14 mouse cellular contexts compared by ENCODE assay signal in the genomic region with DNA sequence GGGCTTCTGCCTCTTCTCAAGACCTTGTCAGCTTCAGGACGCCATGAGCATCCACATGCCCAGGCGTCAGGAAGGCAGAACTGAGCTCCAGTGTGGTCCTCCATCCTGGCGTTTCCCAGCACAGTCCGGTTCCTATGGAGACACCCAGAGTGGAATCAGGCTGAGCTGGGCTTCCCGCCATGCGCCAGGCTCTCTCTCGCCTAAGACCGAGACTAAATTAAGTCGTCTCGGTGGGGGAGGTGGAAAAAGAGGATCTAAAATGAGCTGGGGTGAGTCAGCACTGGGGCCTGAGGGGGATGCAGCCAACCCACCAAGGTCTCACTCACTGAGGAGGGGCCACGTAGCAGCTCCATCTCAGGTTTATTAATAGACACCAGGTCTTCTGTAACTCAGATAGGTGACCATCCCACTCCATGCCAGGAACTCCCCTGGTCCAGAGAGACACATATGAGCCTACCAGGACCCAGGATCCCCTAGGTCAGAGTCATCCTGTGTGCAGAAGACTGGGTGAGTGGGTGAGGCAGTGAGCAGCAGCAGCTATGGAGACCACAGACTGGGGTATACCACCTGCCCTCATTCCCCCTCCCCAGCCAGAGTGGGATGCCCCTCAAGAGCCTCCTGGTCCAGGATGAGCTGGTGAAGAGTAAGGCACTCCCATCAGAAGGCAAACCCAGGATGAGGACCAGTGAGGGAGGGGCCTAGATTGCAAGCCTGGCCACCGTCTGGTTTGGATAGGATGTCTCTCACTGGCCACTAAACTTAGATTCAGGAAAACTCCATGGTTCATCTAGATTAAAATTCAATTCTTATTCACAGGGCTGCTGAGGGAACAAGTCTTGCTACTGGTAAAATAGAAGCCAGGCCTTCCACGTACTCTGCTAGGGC. TPM values are rescaled to one million over a fixed set of nuclear protein-coding genes. Genes with fewer than 3 reads are reported as not detected.
DNase-seq lines count a peak whose midpoint lies in the region; ATAC-seq lines count a peak whose summit lies in the region.
"Had no signal": no experiment of that assay in that cellular context is flagged by ENCODE, and none has a peak within 500 bp of the region (broad histone marks: within the 10 kb centered on the region; RNA-seq: fewer than 3 reads in every experiment).

No protein-coding gene starts in this region.

- no peak overlapping the region for H3K9ac ChIP-seq in embryonic facial prominence, embryonic 14.5 days (ENCODE audit: low read depth, low read length)
- no peak overlapping the region for H3K9ac ChIP-seq in intestine, embryonic 15.5 days
- H3K9ac ChIP-seq: limb, embryonic 13.5 days; lung, embryonic 15.5 days had no signal

- H3K4me3 ChIP-seq in embryonic facial prominence, embryonic 14.5 days (ENCODE audit: low read depth, low read length), result no peak overlapping the region
- H3K4me3 ChIP-seq in intestine, embryonic 15.5 days (replicated peaks), result no peak overlapping the region
- H3K4me3 ChIP-seq: limb, embryonic 13.5 days; lung, embryonic 15.5 days had no signal

- H3K36me3 ChIP-seq in embryonic facial prominence, embryonic 14.5 days (ENCODE audit: control insufficient read depth, insufficient read depth, low read length), result no peaks in the 10 kb centered on the region
- no peaks in the 10 kb centered on the region for H3K36me3 ChIP-seq in intestine, embryonic 15.5 days
- H3K36me3 ChIP-seq: limb, embryonic 13.5 days; lung, embryonic 15.5 days had no signal

- peak; percentile 74 to 77 for DNase-seq in layer of hippocampus, adult 18-20 months (ENCODE audit: low spot score in 2 of 2)
- no peak for DNase-seq in layer of hippocampus, postnatal 25 days (ENCODE audit: extremely low spot score in 1 of 2, low spot score in 1 of 2)
- DNase-seq in embryonic facial prominence, embryonic 14.5 days (ENCODE audit: low spot score), result peak; percentile 25
- peak; percentile 62 for DNase-seq in left cerebral cortex, adult 11 months (ENCODE audit: low spot score)
- DNase-seq in right cerebral cortex, postnatal 10 days (ENCODE audit: low spot score in 2 of 2), result peak; percentile 89 to 90
- no peak for DNase-seq in cerebellum, adult 9-11 months
- DNase-seq: gastrocnemius, postnatal 14 days; kidney, adult 8-10 months had no signal

- no peaks in the 10 kb centered on the region for H3K4me1 ChIP-seq in embryonic facial prominence, embryonic 14.5 days (ENCODE audit: control insufficient read depth, insufficient read depth, low read length)
- H3K4me1 ChIP-seq in intestine, embryonic 15.5 days (replicated peaks), result no peaks in the 10 kb centered on the region
- H3K4me1 ChIP-seq: limb, embryonic 13.5 days; lung, embryonic 15.5 days had no signal

- ATAC-seq in embryonic facial prominence, embryonic 14.5 days (ENCODE audit: low read depth), result no peak
- no peak for ATAC-seq in intestine, embryonic 15.5 days
- no peak for ATAC-seq in inflammation-experienced regulatory T-cells, adult 6 months
- ATAC-seq: CD4-positive, CD25-positive, alpha-beta regulatory T cell, adult 4 months had no signal

- WGBS in embryonic facial prominence, embryonic 14.5 days, result 27% methylated on average over 13 of the region's 13 CpGs
- WGBS in intestine, embryonic 15.5 days, result 42% methylated on average over 13 of the region's 13 CpGs

- H3K4me2 ChIP-seq in embryonic facial prominence, embryonic 14.5 days (ENCODE audit: low read depth, low read length), result no peak overlapping the region
- H3K4me2 ChIP-seq in intestine, embryonic 15.5 days (replicated peaks), result no peak overlapping the region
- H3K4me2 ChIP-seq: limb, embryonic 13.5 days; lung, embryonic 15.5 days had no signal

- H3K9me3 ChIP-seq in embryonic facial prominence, embryonic 14.5 days (ENCODE audit: control insufficient read depth, low read length), result no peaks in the 10 kb centered on the region
- H3K9me3 ChIP-seq in intestine, embryonic 15.5 days, result no peaks in the 10 kb centered on the region
- H3K9me3 ChIP-seq: limb, embryonic 13.5 days; lung, embryonic 15.5 days had no signal

- no peak overlapping the region for H3K27ac ChIP-seq in embryonic facial prominence, embryonic 14.5 days (replicated peaks; ENCODE audit: low read depth, low read length)
- H3K27ac ChIP-seq in intestine, embryonic 15.5 days, result no peak overlapping the region
- H3K27ac ChIP-seq: limb, embryonic 13.5 days; lung, embryonic 15.5 days had no signal

- H3K27me3 ChIP-seq in embryonic facial prominence, embryonic 14.5 days (replicated peaks; ENCODE audit: control insufficient read depth, insufficient read depth, low read length), result peaks cover 7% of the 10 kb centered on the region
- peaks cover 5% of the 10 kb centered on the region; the same call in 1 of the 2 replicates for H3K27me3 ChIP-seq in intestine, embryonic 15.5 days (replicated peaks)

RNA-seq across cellular contexts. Expression of gene Theg, which starts 10.2 kb away (rescaled TPM):
- total RNA-seq in layer of hippocampus, adult 18-20 months (2021), result under 1 TPM in 1 of 2 experiments, not detected in 1; 0.79 TPM
- under 1 TPM in 1 of 2 experiments, not detected in 1; 0.44 TPM for total RNA-seq in layer of hippocampus, postnatal 25 days (2021)
- polyA plus RNA-seq in embryonic facial prominence, embryonic 14.5 days (2014; fragmentation: Nextera tagmentation; extraction: Ambion mirVana), result not detected in 2 replicates
- not detected in 2 replicates for polyA plus RNA-seq in intestine, embryonic 15.5 days (2015; fragmentation: Nextera tagmentation; extraction: Ambion mirVana)
- polyA plus RNA-seq in inflammation-experienced regulatory T-cells, adult 6 months (2017; shearing (Covaris generic)), result not detected
- total RNA-seq: gastrocnemius, postnatal 14 days had no signal
- polyA plus RNA-seq: CD4-positive, CD25-positive, alpha-beta regulatory T cell, adult 4 months; heart, embryonic 16.5 days; limb, embryonic 13.5 days; lung, embryonic 15.5 days had no signal

RNA-seq across cellular contexts. Expression of gene C2cd4c, which starts 16.5 kb away (rescaled TPM):
- 10 to 100 TPM; 11.7 to 17.0 TPM for total RNA-seq in layer of hippocampus, adult 18-20 months (2021)
- 10 to 100 TPM; 12.1 to 12.3 TPM for total RNA-seq in layer of hippocampus, postnatal 25 days (2021)
- 0.09 TPM in 1 of 2 replicates, not detected in the other for polyA plus RNA-seq in embryonic facial prominence, embryonic 14.5 days (2014; fragmentation: Nextera tagmentation; extraction: Ambion mirVana)
- polyA plus RNA-seq in intestine, embryonic 15.5 days (2015; fragmentation: Nextera tagmentation; extraction: Ambion mirVana), result 0.05 and 0.06 TPM in 2 replicates
- polyA plus RNA-seq in inflammation-experienced regulatory T-cells, adult 6 months (2017; shearing (Covaris generic)), result not detected
- polyA plus RNA-seq: CD4-positive, CD25-positive, alpha-beta regulatory T cell, adult 4 months; heart, embryonic 16.5 days; lung, embryonic 15.5 days had no signal

RNA-seq across cellular contexts. Expression of gene Shc2, which starts 40.4 kb away (rescaled TPM):
- 10 to 100 TPM; 41.5 to 43.4 TPM for total RNA-seq in layer of hippocampus, adult 18-20 months (2021)
- total RNA-seq in layer of hippocampus, postnatal 25 days (2021), result 10 to 100 TPM; 39.2 to 48.2 TPM
- 11.3 and 11.4 TPM in 2 replicates for polyA plus RNA-seq in embryonic facial prominence, embryonic 14.5 days (2014; fragmentation: Nextera tagmentation; extraction: Ambion mirVana)
- 7.6 and 8.2 TPM in 2 replicates for polyA plus RNA-seq in intestine, embryonic 15.5 days (2015; fragmentation: Nextera tagmentation; extraction: Ambion mirVana)
- polyA plus RNA-seq in inflammation-experienced regulatory T-cells, adult 6 months (2017; shearing (Covaris generic)), result not detected
- polyA plus RNA-seq: CD4-positive, CD25-positive, alpha-beta regulatory T cell, adult 4 months had no signal

RNA-seq across cellular contexts. Expression of gene Mier2, which starts 42.3 kb away (rescaled TPM):
- 10 to 100 TPM; 54.6 to 61.8 TPM for total RNA-seq in layer of hippocampus, adult 18-20 months (2021)
- total RNA-seq in layer of hippocampus, postnatal 25 days (2021), result 10 to 100 TPM; 53.2 to 56.4 TPM
- polyA plus RNA-seq in embryonic facial prominence, embryonic 14.5 days (2014; fragmentation: Nextera tagmentation; extraction: Ambion mirVana), result 44.6 and 50.9 TPM in 2 replicates
- polyA plus RNA-seq in intestine, embryonic 15.5 days (2015; fragmentation: Nextera tagmentation; extraction: Ambion mirVana), result 40.5 and 44.3 TPM in 2 replicates
- 10 to 100 TPM; 11.6 to 15.0 (median 13.1) TPM for polyA plus RNA-seq in inflammation-experienced regulatory T-cells, adult 6 months (2017; shearing (Covaris generic))

RNA-seq across cellular contexts. Expression of gene Odf3l2, which starts 48.2 kb away (rescaled TPM):
- total RNA-seq in layer of hippocampus, adult 18-20 months (2021), result under 1 TPM in 1 of 2 experiments, not detected in 1; 0.59 TPM
- under 1 TPM in 1 of 2 experiments, not detected in 1; 0.22 TPM for total RNA-seq in layer of hippocampus, postnatal 25 days (2021)
- polyA plus RNA-seq in embryonic facial prominence, embryonic 14.5 days (2014; fragmentation: Nextera tagmentation; extraction: Ambion mirVana), result not detected in 2 replicates
- polyA plus RNA-seq in intestine, embryonic 15.5 days (2015; fragmentation: Nextera tagmentation; extraction: Ambion mirVana), result not detected in 2 replicates
- polyA plus RNA-seq in inflammation-experienced regulatory T-cells, adult 6 months (2017; shearing (Covaris generic)), result not detected
- polyA plus RNA-seq: CD4-positive, CD25-positive, alpha-beta regulatory T cell, adult 4 months; heart, embryonic 16.5 days; limb, embryonic 13.5 days; lung, embryonic 15.5 days had no signal

Comparison
In these comparisons a context has a peak if more than half of its experiments do, and no peak if none do; other contexts are left out.
1. DNase-seq: peak in layer of hippocampus, adult 18-20 months (2 of 2), embryonic facial prominence, embryonic 14.5 days (single experiment), left cerebral cortex, adult 11 months (single experiment) and right cerebral cortex, postnatal 10 days (2 of 2); none in layer of hippocampus, postnatal 25 days (0 of 2) and cerebellum, adult 9-11 months (single experiment).